Mouse (Mus musculus) cerebellum, adult 9-11 months (tissue): ENCODE results near the gene Agfg1.
A peak's percentile ranks its signal among the peaks of the same experiment; 100 is the strongest.

ENCODE experiments used
- DNase-seq: peaks from one replicate; pipeline ENCODE4 v3.0.0; 2022

Agfg1 gene

GRCm38 (mm10) chr1:82839296-82839613, at the start of gene Agfg1:
Gene Agfg1, plus strand, starts transcription at chr1:82839483.
- peak; percentile 91 for DNase-seq

GRCm38 (mm10) chr1:82791105-82791504, 48.2 kb upstream of the Agfg1 start:
- DNase-seq: no peak

DNA sequence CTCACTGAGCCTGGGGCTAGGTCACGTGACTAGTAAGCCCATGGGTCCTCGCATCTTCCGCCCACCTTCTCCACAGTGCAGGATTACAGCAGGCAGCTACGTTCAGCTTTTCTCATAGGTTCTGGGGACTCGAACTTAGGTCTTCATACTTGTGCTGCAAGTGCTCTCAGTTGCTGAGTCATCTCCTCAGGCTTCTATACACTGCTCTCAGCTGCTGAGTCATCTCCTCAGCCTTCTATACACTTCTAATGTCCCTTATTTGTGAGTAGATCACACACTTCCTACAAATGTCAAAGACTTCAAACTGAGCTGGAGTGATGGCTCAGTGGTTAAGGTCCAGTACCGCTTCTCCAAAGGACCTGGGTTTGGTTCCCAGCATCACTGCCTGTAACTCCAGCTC, 47.0 kb upstream of the Agfg1 start:
- no peak for DNase-seq

DNA sequence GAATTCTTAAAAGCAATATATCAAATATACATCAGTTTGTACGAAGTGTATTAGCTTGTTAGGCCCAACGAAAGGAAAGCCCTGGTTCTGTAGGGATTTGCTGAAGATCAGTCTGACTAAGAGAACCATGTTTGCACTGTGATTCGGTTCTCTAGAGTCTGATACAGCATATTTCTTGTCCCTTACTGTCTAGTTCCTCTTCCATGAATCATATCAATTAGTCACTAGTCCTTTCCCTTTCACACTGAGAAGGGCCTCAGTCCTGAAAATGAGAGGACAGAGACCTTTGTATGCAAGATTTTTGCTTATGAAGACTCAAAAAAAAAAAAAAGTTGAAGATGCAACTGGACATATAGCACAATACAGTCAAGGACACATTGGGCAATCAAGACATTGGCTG, 46.2 kb upstream of the Agfg1 start:
- no peak for DNase-seq

- DNase-seq: peak; percentile 15
Observed at GRCm38 (mm10) chr1:82793986-82794385, 45.3 kb upstream of the Agfg1 start.

DNA sequence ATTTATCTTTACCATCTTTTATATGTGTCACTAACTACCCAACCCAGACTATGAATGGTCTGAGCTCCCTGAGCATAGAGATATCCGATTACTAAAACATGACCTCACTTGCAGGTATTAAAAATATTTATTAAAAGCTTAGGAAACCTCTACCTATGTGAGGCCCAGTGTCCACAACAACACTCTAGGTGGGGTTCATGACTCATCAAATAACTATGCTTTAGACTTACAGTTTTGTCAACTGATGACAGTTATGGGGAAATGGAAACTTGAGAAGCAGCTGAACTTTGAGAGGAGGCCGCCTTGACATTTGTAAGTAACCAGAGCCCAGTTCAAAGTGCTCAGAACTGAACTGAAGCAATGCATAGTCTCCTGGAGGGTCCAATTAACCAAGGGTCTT, 44.1 kb upstream of the Agfg1 start:
- DNase-seq: no peak

GRCm38 (mm10) chr1:82795702-82796443, 43.4 kb upstream of the Agfg1 start:
- DNase-seq: no peak

GRCm38 (mm10) chr1:82797088-82797487, 42.2 kb upstream of the Agfg1 start:
- no peak for DNase-seq

DNA sequence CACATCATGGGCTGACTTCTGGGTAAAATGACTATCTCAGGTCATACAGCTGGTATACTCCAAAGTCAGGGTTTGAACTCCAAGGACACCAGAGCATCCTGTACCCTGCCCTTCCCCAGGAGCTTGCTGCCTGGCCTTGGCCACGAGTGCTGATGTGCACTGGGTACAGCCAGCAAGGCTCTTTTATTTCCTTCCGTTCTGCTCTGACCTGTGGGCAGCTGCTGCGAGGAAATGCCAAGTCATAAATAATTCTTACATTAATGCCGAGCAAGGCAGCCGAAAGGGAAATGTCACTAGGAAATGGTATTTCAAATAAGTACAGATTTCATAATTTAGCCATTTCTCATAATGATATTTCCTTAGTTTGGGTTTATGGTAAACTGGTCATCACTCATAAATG, 41.0 kb upstream of the Agfg1 start:
- no peak for DNase-seq

DNA sequence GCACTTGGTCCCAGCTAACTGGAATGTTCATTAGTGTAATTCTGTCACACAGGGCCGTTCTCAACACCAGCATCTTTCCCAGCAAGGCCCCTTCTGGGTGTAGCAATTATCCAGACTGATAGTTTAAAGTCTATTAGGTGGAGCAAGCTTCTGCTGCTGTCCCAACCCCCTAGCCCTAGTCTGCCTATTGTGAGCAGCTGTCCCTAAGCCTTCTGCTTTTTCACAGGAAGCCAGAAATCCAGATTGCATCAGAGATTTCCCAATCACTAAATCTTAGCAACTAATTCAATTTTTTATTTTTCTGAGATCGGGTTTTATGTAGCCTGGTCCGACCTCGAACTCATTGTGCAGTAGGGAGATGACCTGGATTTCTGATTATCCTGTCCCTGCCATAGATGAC, 40.4 kb upstream of the Agfg1 start:
- DNase-seq: no peak

GRCm38 (mm10) chr1:82801105-82801783, 38.0 kb upstream of the Agfg1 start:
- DNase-seq: no peak

DNA sequence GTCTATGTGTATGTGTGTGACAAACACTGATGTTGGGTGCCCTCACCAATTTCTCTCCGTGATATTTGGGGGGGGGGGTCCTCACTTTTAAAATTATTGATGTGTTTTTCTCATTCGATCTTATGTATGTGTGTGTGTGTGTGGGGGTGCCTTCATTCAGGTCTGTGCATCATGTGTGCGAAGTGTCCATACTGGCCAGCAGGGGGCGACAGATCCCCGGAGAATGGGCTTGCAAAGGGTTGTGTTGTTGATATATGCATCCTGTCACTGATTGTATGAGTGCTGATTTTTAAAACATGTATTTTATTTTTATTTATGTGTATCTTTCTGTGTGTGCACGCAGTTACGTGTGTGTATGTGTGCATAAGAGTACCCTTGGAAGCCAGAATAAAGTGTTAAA, 35.7 kb upstream of the Agfg1 start:
- no peak for DNase-seq

GRCm38 (mm10) chr1:82804059-82804458, 35.2 kb upstream of the Agfg1 start:
- DNase-seq: no peak

- no peak for DNase-seq
Observed at GRCm38 (mm10) chr1:82806391-82806790, 32.9 kb upstream of the Agfg1 start.

GRCm38 (mm10) chr1:82807206-82807605, 32.1 kb upstream of the Agfg1 start:
- DNase-seq: no peak

- DNase-seq: no peak
Observed at GRCm38 (mm10) chr1:82808564-82808963, 30.7 kb upstream of the Agfg1 start.

- no peak for DNase-seq
Observed at GRCm38 (mm10) chr1:82811766-82812165, 27.5 kb upstream of the Agfg1 start.

DNA sequence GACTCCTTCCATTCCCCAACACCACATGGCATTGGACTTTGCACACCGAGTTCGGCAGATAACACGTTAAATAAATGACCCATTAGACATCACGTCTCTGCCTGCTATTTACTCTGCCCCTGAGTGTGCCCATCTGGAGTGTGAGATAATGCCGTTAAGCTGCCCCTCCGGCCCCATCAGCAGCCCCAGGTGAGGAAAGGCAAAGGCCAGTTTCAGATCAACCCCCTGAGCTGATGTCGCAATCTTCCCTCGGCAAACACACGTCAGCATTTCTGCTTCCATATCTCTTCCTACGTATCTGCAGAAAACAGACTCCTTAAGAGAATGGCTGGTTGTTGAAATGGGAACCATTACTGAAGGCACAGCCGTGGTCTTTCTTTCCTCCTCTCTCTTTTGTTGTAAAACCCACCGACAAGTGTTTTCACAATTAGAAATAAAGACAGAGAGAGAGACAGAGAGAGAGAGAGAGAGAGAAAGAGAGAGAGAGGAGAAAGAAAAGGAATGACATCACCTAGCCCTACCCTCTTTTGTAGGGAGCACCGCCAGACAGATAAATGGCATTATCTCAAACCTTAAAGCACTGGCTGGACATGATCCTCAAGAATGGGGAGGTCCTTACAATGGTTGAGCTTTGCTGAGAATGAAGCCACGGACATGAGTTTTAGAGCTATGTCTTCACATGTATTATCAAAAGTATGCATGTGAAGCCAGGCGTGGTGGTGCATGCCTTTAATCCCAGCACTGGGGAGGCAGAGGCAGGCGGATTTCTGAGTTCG, 23.2 kb upstream of the Agfg1 start:
- no peak for DNase-seq

- no peak for DNase-seq
Observed at GRCm38 (mm10) chr1:82819366-82819765, 19.9 kb upstream of the Agfg1 start.

- no peak for DNase-seq
Observed at GRCm38 (mm10) chr1:82820179-82820578, 19.1 kb upstream of the Agfg1 start.

- no peak for DNase-seq
Observed at GRCm38 (mm10) chr1:82820626-82821186, 18.6 kb upstream of the Agfg1 start.

DNA sequence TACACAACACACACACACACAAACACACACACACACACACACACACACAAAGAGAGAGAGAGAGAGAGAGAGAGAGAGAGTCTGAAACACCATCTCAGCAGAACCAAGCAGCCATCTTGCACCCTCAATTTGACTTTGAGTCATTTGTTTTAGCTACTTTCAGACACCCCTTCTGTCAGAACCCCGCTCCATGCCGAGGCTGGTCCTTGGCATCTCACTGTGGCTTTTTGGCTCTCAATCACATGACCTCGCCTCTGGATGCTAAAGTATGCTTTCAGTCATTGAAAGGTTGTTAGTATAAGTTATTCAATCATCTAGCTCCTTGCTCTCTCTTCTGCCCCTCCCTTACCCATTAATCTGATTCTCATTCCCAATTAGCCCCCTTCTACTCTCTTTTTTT, 17.4 kb upstream of the Agfg1 start:
- no peak for DNase-seq

DNA sequence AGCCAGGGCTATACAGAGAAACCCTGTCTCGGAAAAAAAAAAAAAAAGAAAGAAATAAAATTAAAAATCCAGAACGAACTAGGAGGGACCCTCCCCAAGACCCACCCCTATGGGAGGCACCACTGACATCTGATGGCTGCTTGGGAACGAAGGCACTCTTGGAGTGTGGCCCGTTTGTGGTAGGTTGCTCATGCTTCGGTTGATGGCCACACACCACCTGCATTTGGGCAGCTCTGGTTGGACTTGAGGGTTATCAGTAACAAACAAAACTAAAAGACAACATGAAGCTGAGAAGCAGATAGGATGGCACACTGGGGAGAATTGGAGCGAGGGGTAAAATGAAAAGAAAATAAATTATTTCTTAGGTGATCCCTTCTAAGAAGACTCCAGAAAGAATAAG, 15.1 kb upstream of the Agfg1 start:
- no peak for DNase-seq

DNA sequence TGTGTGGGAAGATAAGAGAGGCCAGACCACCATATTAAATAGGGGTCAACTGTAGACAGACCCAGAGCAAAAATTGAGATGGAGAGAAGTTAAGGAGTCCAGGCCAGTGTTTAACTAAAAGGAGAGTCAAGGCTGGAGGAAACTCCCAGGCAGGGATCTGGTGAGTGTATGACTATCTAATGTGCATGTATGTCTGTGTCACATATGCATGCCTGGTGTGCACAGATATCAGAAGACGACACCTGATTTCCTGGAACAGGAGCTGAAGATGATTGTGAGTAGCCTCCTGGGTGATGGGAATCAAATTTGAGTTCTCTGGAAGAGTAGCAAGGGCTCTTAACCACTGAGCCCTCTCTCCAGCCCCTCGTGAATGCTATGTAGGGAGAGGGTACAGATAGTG, 14.0 kb upstream of the Agfg1 start:
- DNase-seq: no peak
